Mouse (Mus musculus): ENCODE data around the gene Elavl3. TPM values are rescaled to one million over a fixed set of nuclear protein-coding genes. Genes with fewer than 3 reads are reported as not detected.

Gene Elavl3
- polyA plus RNA-seq, 1 experiment = 0.02 TPM

DNA sequence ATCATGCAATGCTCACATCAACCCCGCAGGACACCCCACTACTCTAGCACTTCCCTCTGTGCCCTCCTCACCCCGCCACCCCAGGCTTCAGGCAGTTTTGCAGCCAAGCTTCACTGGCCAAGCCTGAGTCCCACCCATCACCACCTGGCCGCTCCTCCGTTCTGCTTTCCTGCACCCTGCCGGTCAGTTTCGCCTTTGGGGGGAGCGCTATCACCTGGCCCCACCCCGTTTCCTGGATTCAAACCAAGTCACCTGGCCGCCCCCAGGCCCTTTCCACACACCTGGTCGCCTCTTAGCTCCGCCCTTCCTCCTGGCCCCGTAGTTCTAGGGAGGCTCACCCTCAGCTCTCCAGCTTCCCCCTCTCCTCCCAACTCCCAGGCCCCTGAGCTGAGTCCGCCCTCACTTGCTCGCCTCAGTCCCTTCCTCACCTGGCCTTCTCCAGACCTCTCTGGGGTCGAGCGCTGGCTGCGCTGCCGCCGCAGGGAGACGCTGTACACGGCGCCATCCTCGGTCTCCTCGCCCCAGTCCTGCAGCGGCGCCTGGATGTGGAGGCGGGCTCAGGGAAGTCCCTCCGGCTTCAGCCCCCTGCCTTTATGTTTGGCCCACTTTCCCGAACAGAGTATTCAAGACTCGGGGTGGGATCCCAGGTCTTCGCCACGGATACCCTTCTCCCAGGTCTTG is 63.3 kb downstream of the Elavl3 start:
- no peaks in the 10 kb centered on the region for H3K27me3 ChIP-seq (ENCODE audit: control insufficient read depth, insufficient read depth, insufficient read length)
- TF ChIP-seq USF1 (IDR thresholded peaks at IDR 0.05; ENCODE audit: low read depth) (no peak), FOSL1 (IDR thresholded peaks at IDR 0.05; ENCODE audit: insufficient read depth, low read length, poor library complexity, severe bottlenecking) (no peak), MYOG (IDR thresholded peaks at IDR 0.05; ENCODE audit: control insufficient read depth, extremely low read depth, insufficient read length) (no peak), MYOD1 (IDR thresholded peaks at IDR 0.05; ENCODE audit: control insufficient read depth, insufficient read length, low read depth) (no peak), CEBPB (IDR thresholded peaks at IDR 0.05; ENCODE audit: low read depth) (no peak), CTCF (IDR thresholded peaks at IDR 0.05; ENCODE audit: control insufficient read depth, insufficient read depth, insufficient read length) (no peak), MAX (IDR thresholded peaks at IDR 0.05) (no peak)

DNA sequence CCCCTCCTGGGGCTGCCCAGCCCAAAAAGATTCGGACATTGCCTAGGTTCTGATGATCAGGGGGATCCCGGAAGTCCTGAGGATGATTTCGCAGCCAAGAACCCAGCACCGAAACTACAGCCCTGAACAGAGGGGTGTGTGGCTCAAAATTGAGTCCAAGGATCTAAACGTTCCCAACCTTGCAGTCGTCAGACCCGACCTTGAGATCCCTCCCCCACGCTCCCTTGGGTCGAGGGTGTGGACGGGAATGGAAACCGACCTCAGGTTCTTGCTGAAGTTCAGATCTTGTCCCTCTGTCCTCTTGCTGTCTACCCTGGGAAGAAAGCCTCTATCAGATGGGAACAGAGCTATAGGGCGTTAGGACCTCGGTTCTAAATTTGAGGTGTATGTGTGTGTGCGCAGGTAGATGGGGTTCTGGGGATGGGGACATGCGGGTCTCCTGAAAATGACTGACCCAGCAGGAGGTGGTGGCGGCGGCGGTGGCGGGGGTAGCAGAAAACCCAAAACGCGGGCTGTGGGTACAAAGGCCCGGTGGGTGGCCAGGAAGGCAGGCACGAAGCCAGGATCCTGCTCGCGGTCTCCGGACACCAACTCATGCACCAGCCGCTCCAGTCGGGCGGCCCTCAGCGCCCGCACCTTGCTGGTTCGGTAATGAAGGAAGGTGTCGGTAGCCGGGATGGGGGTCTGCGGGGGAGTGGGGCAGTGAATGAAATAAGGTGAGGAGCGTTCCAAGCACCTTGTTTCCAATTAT is 64.1 kb downstream of the Elavl3 start:
- H3K27me3 ChIP-seq (ENCODE audit: control insufficient read depth, insufficient read depth, insufficient read length) = no peaks in the 10 kb centered on the region
- no peaks in the 10 kb centered on the region for H3K79me3 ChIP-seq (ENCODE audit: low read depth)

More for the DNA sequence above, 63.3 kb downstream of the Elavl3 start:
- H3ac ChIP-seq (ENCODE audit: control insufficient read depth, insufficient read length, low read depth) = peak overlapping the region; percentile 21
- H3K4me3 ChIP-seq (ENCODE audit: insufficient read depth, poor library complexity, severe bottlenecking) = peak overlapping the region; percentile 50
- no peaks in the 10 kb centered on the region for H3K79me2 ChIP-seq (ENCODE audit: control insufficient read depth, insufficient read depth)
- H3K36me3 ChIP-seq (ENCODE audit: control insufficient read depth, insufficient read depth) = no peaks in the 10 kb centered on the region
- H3K79me3 ChIP-seq (ENCODE audit: low read depth) = no peaks in the 10 kb centered on the region

DNA sequence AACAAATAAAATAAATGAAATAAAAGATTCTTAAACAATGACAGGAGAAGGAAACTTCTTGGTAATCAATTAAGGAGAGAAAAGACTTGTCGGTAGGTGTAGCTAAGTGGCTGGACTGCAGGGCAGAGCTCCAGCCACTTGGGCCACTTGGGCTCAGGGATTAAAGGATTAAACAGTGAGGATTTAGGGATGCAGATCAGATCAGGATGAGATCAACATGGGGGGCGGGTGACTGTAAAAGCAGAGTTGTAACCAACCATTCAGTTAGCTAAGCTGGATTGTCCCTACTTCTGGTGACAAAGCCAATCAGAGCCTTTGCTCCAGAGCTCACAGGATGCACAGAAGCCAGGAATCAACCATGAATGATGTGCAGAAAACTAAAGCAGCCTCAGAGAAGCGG is 67.9 kb downstream of the Elavl3 start:
- Histone ChIP-seq H3K79me2 (ENCODE audit: control insufficient read depth, insufficient read depth) (no peaks in the 10 kb centered on the region), H3K4me3 (ENCODE audit: insufficient read depth, poor library complexity, severe bottlenecking) (no peak overlapping the region), H3K36me3 (ENCODE audit: control insufficient read depth, insufficient read depth) (no peaks in the 10 kb centered on the region), H3ac (ENCODE audit: control insufficient read depth, insufficient read length, low read depth) (no peak overlapping the region), H3K27me3 (ENCODE audit: control insufficient read depth, insufficient read depth, insufficient read length) (no peaks in the 10 kb centered on the region), H3K79me3 (ENCODE audit: low read depth) (no peaks in the 10 kb centered on the region)
- TF ChIP-seq CEBPB (IDR thresholded peaks at IDR 0.05; ENCODE audit: low read depth) (no peak), MYOD1 (IDR thresholded peaks at IDR 0.05; ENCODE audit: control insufficient read depth, insufficient read length, low read depth) (no peak), CTCF (IDR thresholded peaks at IDR 0.05; ENCODE audit: control insufficient read depth, insufficient read depth, insufficient read length) (no peak), FOSL1 (IDR thresholded peaks at IDR 0.05; ENCODE audit: insufficient read depth, low read length, poor library complexity, severe bottlenecking) (no peak), MYOG (IDR thresholded peaks at IDR 0.05; ENCODE audit: control insufficient read depth, extremely low read depth, insufficient read length) (no peak), MAX (IDR thresholded peaks at IDR 0.05) (no peak), USF1 (IDR thresholded peaks at IDR 0.05; ENCODE audit: low read depth) (no peak)

More for the DNA sequence above, 64.1 kb downstream of the Elavl3 start:
- H3ac ChIP-seq (ENCODE audit: control insufficient read depth, insufficient read length, low read depth) = no peak overlapping the region
- no peak overlapping the region for H3K4me3 ChIP-seq (ENCODE audit: insufficient read depth, poor library complexity, severe bottlenecking)
- TF ChIP-seq CEBPB (IDR thresholded peaks at IDR 0.05; ENCODE audit: low read depth) (no peak), FOSL1 (IDR thresholded peaks at IDR 0.05; ENCODE audit: insufficient read depth, low read length, poor library complexity, severe bottlenecking) (no peak), MYOG (IDR thresholded peaks at IDR 0.05; ENCODE audit: control insufficient read depth, extremely low read depth, insufficient read length) (no peak), CTCF (IDR thresholded peaks at IDR 0.05; ENCODE audit: control insufficient read depth, insufficient read depth, insufficient read length) (no peak), USF1 (IDR thresholded peaks at IDR 0.05; ENCODE audit: low read depth) (no peak), MYOD1 (IDR thresholded peaks at IDR 0.05; ENCODE audit: control insufficient read depth, insufficient read length, low read depth) (no peak), MAX (IDR thresholded peaks at IDR 0.05) (no peak)
- H3K79me2 ChIP-seq (ENCODE audit: control insufficient read depth, insufficient read depth) = no peaks in the 10 kb centered on the region
- H3K36me3 ChIP-seq (ENCODE audit: control insufficient read depth, insufficient read depth) = no peaks in the 10 kb centered on the region

DNA sequence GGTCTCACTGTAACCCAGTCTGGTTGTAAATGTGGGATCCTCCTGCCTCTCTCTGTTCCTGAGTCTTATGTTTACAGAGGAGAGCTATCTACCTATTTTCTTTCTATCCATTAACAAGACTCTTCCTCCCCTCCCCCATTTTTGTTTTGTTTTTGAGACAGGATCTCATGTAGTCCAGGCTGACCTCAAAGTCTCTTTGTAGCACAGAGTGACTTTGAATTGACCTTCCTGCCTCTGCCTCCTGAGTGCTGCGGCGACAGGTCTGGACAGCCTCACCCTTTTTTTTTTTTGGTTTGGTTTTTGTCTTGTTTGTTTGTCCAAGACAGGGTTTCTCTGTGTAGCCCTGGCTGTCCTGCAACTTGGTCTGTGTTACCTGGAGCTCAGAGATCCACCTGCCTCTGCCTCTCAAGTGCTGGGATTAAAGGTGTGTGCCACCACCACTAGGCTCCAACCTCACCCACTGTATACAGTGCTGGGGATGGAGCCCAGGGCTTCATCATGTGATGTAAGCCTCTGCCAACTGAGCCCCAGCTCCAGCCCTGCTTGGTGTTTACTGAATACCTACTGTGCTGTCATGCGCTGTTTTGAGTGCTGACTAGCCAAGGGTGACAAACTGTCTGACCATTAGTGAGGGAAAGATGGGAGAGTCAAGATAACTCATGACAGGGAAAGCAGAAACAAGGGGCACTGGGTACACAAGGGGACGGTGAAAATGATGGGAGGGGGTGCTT is 73.3 kb downstream of the Elavl3 start:
- no peaks in the 10 kb centered on the region for H3K36me3 ChIP-seq (ENCODE audit: control insufficient read depth, insufficient read depth)
- TF ChIP-seq MYOG (IDR thresholded peaks at IDR 0.05; ENCODE audit: control insufficient read depth, extremely low read depth, insufficient read length) (no peak), USF1 (IDR thresholded peaks at IDR 0.05; ENCODE audit: low read depth) (no peak), MAX (IDR thresholded peaks at IDR 0.05) (no peak), CEBPB (IDR thresholded peaks at IDR 0.05; ENCODE audit: low read depth) (no peak), MYOD1 (IDR thresholded peaks at IDR 0.05; ENCODE audit: control insufficient read depth, insufficient read length, low read depth) (no peak), FOSL1 (IDR thresholded peaks at IDR 0.05; ENCODE audit: insufficient read depth, low read length, poor library complexity, severe bottlenecking) (no peak), CTCF (IDR thresholded peaks at IDR 0.05; ENCODE audit: control insufficient read depth, insufficient read depth, insufficient read length) (no peak)
- no peaks in the 10 kb centered on the region for H3K79me3 ChIP-seq (ENCODE audit: low read depth)
- H3K79me2 ChIP-seq (ENCODE audit: control insufficient read depth, insufficient read depth) = no peaks in the 10 kb centered on the region
- no peak overlapping the region for H3ac ChIP-seq (ENCODE audit: control insufficient read depth, insufficient read length, low read depth)
- no peak overlapping the region for H3K4me3 ChIP-seq (ENCODE audit: insufficient read depth, poor library complexity, severe bottlenecking)
- H3K27me3 ChIP-seq (ENCODE audit: control insufficient read depth, insufficient read depth, insufficient read length) = no peaks in the 10 kb centered on the region

DNA sequence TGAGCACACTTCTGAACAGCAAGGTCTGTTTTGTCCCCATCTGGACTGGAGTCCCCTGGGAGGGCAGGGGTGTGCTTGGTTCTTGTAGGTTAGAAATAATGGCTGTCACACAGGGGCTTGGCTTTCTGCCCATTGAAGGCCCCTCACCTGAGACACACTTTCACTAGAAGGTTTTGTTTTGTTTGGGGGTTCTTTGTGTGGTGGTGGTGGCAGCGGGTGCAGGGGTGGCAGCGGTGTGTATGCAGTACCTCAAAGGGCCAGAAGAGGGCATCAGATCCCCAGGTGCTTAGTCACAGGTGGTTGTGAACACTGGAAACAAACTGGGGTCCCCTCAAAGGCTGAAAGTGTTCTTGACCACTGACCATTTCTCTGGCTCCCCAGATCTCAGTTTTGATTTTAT is 73.9 kb downstream of the Elavl3 start:
- Histone ChIP-seq H3K27me3 (ENCODE audit: control insufficient read depth, insufficient read depth, insufficient read length) (no peaks in the 10 kb centered on the region), H3K79me3 (ENCODE audit: low read depth) (no peaks in the 10 kb centered on the region), H3ac (ENCODE audit: control insufficient read depth, insufficient read length, low read depth) (no peak overlapping the region), H3K4me3 (ENCODE audit: insufficient read depth, poor library complexity, severe bottlenecking) (no peak overlapping the region), H3K79me2 (ENCODE audit: control insufficient read depth, insufficient read depth) (no peaks in the 10 kb centered on the region), H3K36me3 (ENCODE audit: control insufficient read depth, insufficient read depth) (no peaks in the 10 kb centered on the region)
- TF ChIP-seq MYOD1 (IDR thresholded peaks at IDR 0.05; ENCODE audit: control insufficient read depth, insufficient read length, low read depth) = no peak
- peak; percentile 54 for TF ChIP-seq CTCF (IDR thresholded peaks at IDR 0.05; ENCODE audit: control insufficient read depth, insufficient read depth, insufficient read length)
- TF ChIP-seq MAX (IDR thresholded peaks at IDR 0.05) = no peak

Measured in C2C12 (cell line).